Mouse (Mus musculus): Measurements from ENCODE around the gene Adgrv1. TPM values are rescaled to one million over a fixed set of nuclear protein-coding genes. Genes with fewer than 3 reads are reported as not detected.

Gene Adgrv1
- polyA plus RNA-seq, 1 experiment from 2014 or later: 38.5 TPM

Small RNAs within 50 kb of the gene (microRNA-seq; reads per million reads assigned to microRNA genes)
- not detected for gene Gm25241

Other genes starting within 250 kb of the Adgrv1 start
- gene Lysmd3, start 24.5 kb upstream of the Adgrv1 start, polyA plus RNA-seq (2016; fragmentation: Nextera tagmentation; extraction: Ambion mirVana): 25.9 and 27.6 TPM in 2 replicates
- gene Polr3g, start 77.9 kb upstream of the Adgrv1 start, polyA plus RNA-seq (2016; fragmentation: Nextera tagmentation; extraction: Ambion mirVana): 8.8 and 10.5 TPM in 2 replicates
- gene Mblac2, start 78.2 kb upstream of the Adgrv1 start, polyA plus RNA-seq (2016; fragmentation: Nextera tagmentation; extraction: Ambion mirVana): 7.5 and 8.7 TPM in 2 replicates
- gene Cetn3, start 149.9 kb upstream of the Adgrv1 start, polyA plus RNA-seq (2016; fragmentation: Nextera tagmentation; extraction: Ambion mirVana): 236 and 245 TPM in 2 replicates